Mouse (Mus musculus) midbrain, embryonic 14.5 days (tissue): ENCODE results near the gene Hdgf. TPM values are rescaled to one million over a fixed set of nuclear protein-coding genes. Genes with fewer than 3 reads are reported as not detected.
A peak's percentile ranks its signal among the peaks of the same experiment; 100 is the strongest.

Experiments
- ATAC-seq: fragments of 200-750 bp; cut with Nextera tagmentation; 2 replicates; pipeline ENCODE4 v1.8.0; 2017; ENCODE audit warnings: moderate number of reproducible peaks, moderate library complexity; ENCODE audit not compliant: low FRiP score, low TSS enrichment
- DNase-seq: peaks from one replicate; pipeline ENCODE4 v3.0.0-alpha.2; 2015
- H3K27ac ChIP-seq: fragments of 300-500 bp; sonication (generic); replicated peaks from 2 replicates; pipeline ENCODE4 v1.5.1; 2014; ENCODE audit warnings: mild to moderate bottlenecking, low read depth, low read length, moderate library complexity
- H3K27me3 ChIP-seq: fragments of 300-500 bp; sonication (generic); 2 replicates; pipeline ENCODE4 v1.6.1; 2014; ENCODE audit warnings: low read length, control low read depth, mixed read lengths; ENCODE audit not compliant: control insufficient read depth, insufficient read depth
- H3K36me3 ChIP-seq: fragments of 300-500 bp; sonication (generic); 2 replicates; pipeline ENCODE4 v1.6.1; 2014; ENCODE audit warnings: low read length, control low read depth; ENCODE audit not compliant: control insufficient read depth, insufficient read depth
- H3K4me1 ChIP-seq: fragments of 300-500 bp; sonication (generic); 2 replicates; pipeline ENCODE4 v1.6.1; 2014; ENCODE audit warnings: mild to moderate bottlenecking, antibody characterized with exemption, low read length, control low read depth; ENCODE audit not compliant: control insufficient read depth, insufficient read depth
- H3K4me2 ChIP-seq: fragments of 300-500 bp; sonication (generic); 2 replicates; pipeline ENCODE4 v1.6.1; 2014; ENCODE audit warnings: mild to moderate bottlenecking, low read length, moderate library complexity
- H3K4me3 ChIP-seq: fragments of 300-500 bp; sonication (generic); replicated peaks from 2 replicates; pipeline ENCODE4 v1.5.1; 2014; ENCODE audit warnings: low read depth, low read length
- H3K9ac ChIP-seq: fragments of 300-500 bp; sonication (generic); replicated peaks from 2 replicates; pipeline ENCODE4 v1.6.1; 2014; ENCODE audit warnings: mild to moderate bottlenecking, low read length, moderate library complexity
- H3K9me3 ChIP-seq: fragments of 300-500 bp; sonication (generic); 2 replicates; pipeline ENCODE4 v1.6.1; 2016; ENCODE audit warnings: low read length, control low read depth, mixed read lengths; ENCODE audit not compliant: control insufficient read depth
- WGBS: fragments of 180-500 bp; shearing (Covaris S2); extraction: QIAGEN DNeasy Blood & Tissue Kit; methylation state at CpG from one replicate; pipeline ENCODE4 v1.1.7; 2014; 5-methylcytosine and 5-hydroxymethylcytosine counted together
- polyA plus RNA-seq: library from polyadenylated mRNA; unstranded; fragments of >200 nt; fragmentation: Nextera tagmentation; extraction: Ambion mirVana; gene quantifications from 2 replicates; pipeline ENCODE4 v1.2.1, GENCODE M21; 2014

The Hdgf gene
- polyA plus RNA-seq, 1 experiment from 2014 or later: 185 TPM

DNA sequence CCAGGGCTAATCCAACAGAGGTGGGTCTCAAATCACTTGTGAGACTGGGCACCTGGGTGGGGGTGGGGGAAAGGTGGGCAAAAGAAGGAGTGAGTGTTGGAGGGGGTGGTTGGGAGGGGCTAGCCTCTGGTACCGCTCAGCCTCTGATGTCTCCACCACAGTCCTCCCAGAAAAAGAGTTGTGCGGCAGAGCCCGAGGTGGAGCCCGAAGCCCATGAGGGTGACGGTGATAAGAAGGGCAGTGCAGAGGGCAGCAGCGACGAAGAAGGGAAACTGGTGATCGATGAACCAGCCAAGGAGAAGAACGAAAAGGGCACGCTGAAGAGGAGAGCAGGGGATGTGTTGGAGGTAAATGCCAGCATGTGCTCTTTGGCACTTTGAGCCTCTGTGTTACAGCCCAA, 7.8 kb downstream of the Hdgf start:
- 94% methylated on average over 10 of the region's 10 CpGs for WGBS
- no peak overlapping the region for H3K27ac ChIP-seq
- H3K27me3 ChIP-seq: no peaks in the 10 kb centered on the region
- peaks cover 11% of the 10 kb centered on the region for H3K4me1 ChIP-seq
- no peak for ATAC-seq
- no peaks in the 10 kb centered on the region for H3K9me3 ChIP-seq
- H3K9ac ChIP-seq: no peak overlapping the region
- no peak overlapping the region for H3K4me2 ChIP-seq
- peaks cover 45% of the 10 kb centered on the region for H3K36me3 ChIP-seq
- DNase-seq: no peak
- H3K4me3 ChIP-seq: no peak overlapping the region

DNA sequence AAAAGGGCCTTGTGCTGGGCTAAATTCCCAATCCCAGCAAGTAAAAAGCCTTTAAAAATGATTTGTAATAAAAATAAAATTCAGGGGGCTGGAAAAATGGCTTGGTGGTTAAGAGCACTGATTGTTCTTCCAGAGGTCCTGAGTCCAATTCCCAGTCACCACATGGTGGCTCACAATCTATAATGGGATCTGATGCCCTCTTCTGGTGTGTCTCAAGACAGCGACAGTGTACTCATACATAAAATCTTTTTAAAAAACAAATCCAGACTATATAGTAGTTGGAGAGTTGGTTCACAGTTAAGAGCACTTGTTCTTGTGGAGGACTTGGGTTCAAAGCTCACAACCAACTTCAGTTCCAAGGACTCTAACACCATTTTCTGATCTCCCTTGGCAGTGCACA, 10.9 kb downstream of the Hdgf start:
- H3K9me3 ChIP-seq: no peaks in the 10 kb centered on the region
- no peak overlapping the region for H3K27ac ChIP-seq
- no peak overlapping the region for H3K4me2 ChIP-seq
- ATAC-seq (no peak), DNase-seq (no peak)
- H3K9ac ChIP-seq: no peak overlapping the region
- peaks cover 5% of the 10 kb centered on the region; the same call in 1 of the 2 replicates for H3K4me1 ChIP-seq
- no peak overlapping the region for H3K4me3 ChIP-seq
- WGBS: 93% methylated on average over 1 of the region's 1 CpGs
- H3K36me3 ChIP-seq: peaks cover 45% of the 10 kb centered on the region
- H3K27me3 ChIP-seq: no peaks in the 10 kb centered on the region

DNA sequence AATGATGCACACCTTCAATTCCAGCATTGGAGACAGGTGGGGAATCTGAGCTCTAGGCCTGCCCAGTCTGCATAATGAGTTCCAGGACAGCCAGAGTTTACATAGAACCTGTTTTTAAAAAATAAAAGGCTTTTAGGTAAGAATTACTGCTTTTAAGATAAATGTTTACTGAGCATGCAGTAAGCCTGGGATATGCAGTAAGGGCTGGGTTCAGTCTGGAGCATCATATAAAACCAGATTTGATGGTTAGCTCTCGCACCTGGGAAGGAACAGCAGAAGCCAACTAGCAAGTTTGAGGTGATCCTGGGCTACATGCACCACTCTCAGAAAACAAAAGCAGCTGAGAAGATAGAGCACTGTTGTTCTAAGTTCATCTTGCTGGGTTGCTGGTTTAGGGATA, 12.4 kb downstream of the Hdgf start:
- Histone ChIP-seq H3K36me3 (peaks cover 55% of the 10 kb centered on the region), H3K27ac (no peak overlapping the region), H3K4me2 (peak overlapping the region; percentile 69; the same call in 1 of the 2 replicates), H3K9me3 (no peaks in the 10 kb centered on the region), H3K4me3 (no peak overlapping the region), H3K27me3 (no peaks in the 10 kb centered on the region), H3K4me1 (peaks cover 5% of the 10 kb centered on the region; the same call in 1 of the 2 replicates), H3K9ac (no peak overlapping the region)
- ATAC-seq: no peak
- WGBS: 89% methylated on average over 1 of the region's 1 CpGs
- DNase-seq: no peak

DNA sequence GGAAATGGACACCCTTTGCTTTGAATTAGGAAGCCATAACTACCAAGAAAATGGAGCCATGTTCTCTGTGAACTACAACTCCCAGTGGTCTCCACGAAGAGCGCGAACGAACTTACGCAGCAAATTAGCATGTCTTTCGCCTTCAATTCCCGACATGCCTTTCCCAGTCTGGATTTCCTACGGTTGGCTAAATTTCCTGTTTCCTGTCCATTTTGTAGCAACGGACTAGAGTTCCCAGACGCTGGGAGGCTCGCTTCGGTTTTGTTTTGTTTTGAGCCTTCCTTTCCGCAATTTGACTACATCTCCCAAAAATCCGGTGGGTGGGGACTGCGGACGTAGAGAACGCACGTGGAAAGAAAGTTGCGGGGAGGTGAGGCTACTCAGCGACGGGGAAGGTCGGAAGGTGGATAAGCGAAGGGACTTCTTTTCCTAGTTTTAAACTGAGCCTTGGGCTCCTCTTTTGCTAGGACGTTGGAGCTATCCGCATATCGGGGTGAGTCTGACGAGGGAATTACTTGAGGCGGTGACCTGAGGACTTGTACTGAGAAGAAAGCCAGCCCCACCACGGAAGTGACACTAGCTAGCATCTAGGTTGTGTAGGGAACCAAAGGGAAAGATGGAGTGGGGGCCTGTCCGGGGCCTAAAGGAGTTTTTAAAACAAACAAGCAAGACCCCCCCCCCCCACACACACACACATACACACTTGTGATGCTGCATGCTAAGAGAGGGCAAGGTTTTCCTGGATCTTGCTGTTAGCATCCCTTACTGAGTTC, 13.4 kb downstream of the Hdgf start, which contains the start of gene Mrpl24:
TSS of gene Mrpl24 (plus strand) at position 171 of the 773 bp plus-strand sequence.
- Histone ChIP-seq H3K36me3 (peaks cover 55% of the 10 kb centered on the region), H3K27ac (peak within 1 kb of the TSS; percentile 60), H3K4me2 (peak within 1 kb of the TSS; percentile 69), H3K9me3 (no peaks in the 10 kb centered on the region), H3K27me3 (no peaks in the 10 kb centered on the region), H3K4me3 (peak within 1 kb of the TSS; percentile 46), H3K4me1 (peaks cover 5% of the 10 kb centered on the region; the same call in 1 of the 2 replicates), H3K9ac (peak within 1 kb of the TSS; percentile 44)
- DNase-seq (peak; percentile 95), ATAC-seq (peak; percentile 86)
- WGBS: under 1% methylated on average over 30 of the region's 30 CpGs

DNA sequence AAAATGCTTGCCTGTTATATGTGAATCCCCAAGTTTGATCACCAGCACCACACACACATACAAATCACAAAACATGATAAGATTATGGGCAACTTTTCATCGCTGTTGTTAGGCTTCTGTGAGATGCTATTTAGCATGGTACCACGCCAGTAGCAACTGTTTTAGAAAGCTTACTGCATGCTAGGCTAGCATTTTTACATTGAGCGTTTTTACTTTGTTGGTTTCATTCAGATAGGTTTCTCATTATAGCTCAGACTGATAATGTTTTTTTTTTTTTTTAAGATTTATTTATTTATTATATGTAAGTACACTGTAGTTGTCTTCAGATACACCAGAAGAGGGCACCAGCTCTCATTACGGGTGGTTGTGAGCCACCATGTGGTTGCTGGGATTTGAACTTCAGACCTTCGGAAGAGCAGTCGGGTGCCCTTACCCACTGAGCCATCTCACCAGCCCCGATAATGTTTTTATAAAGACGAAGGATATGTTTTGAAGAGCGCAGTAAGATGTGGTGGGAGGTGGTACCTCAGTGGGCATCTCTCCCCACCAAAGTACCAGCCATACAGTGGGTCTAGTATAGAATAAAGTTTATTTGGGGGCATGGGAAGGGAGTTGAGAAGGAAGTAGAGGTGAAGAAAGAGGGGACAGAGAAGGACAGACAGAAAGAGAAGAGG, 14.3 kb downstream of the Hdgf start:
- ATAC-seq (no peak), DNase-seq (no peak)
- H3K9me3 ChIP-seq: no peaks in the 10 kb centered on the region
- peak overlapping the region; percentile 46 for H3K4me3 ChIP-seq
- H3K27me3 ChIP-seq: no peaks in the 10 kb centered on the region
- H3K27ac ChIP-seq: no peak overlapping the region
- peak overlapping the region; percentile 69 for H3K4me2 ChIP-seq
- 72% methylated on average over 9 of the region's 9 CpGs for WGBS
- peaks cover 5% of the 10 kb centered on the region; the same call in 1 of the 2 replicates for H3K4me1 ChIP-seq
- no peak overlapping the region for H3K9ac ChIP-seq
- H3K36me3 ChIP-seq: peaks cover 55% of the 10 kb centered on the region

DNA sequence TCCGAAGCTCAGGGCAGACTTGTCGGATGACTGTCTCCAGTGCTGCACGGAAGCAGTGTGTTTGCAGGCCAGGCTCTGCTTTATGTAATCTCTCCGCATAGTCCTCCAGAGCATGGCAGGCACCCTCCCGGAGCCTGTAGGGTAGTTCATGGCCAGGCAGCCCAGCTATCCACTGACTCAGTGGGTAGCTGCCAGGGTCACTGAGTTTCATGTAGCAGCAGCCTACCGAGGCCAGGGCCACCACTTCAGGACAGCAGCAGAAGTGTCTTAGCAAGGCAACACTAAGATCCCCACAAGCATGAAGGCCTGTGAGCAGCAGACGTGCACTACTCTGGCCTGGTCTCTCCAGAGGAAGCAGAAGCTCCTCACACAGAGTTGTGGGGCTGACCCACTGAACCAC, 18.9 kb downstream of the Hdgf start:
- peaks cover 59% of the 10 kb centered on the region for H3K36me3 ChIP-seq

DNA sequence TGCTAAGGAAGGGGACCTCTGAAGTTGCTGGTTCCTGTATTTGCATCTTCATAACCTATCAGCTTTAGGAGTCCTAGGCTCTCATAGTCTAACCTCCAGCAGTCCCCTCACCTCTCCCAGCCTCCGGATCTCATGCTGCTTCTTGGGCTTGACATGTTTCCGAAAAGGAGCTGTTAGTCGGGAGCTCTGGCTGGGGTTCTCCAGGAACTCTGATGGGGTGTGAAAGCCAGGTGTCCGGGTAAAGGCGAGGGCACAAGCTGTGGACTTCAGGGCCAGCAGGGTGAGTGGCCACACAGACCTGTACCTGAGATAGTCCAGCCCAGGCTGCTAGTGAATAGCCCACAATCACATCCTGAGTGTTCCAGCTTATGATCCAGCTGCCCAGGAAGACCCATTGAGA, 21.3 kb downstream of the Hdgf start:
- Histone ChIP-seq H3K4me3 (no peak overlapping the region), H3K9ac (no peak overlapping the region), H3K36me3 (peaks cover 63% of the 10 kb centered on the region), H3K27ac (no peak overlapping the region), H3K27me3 (no peaks in the 10 kb centered on the region), H3K9me3 (no peaks in the 10 kb centered on the region), H3K4me2 (no peak overlapping the region), H3K4me1 (peaks cover 11% of the 10 kb centered on the region)
- DNase-seq: no peak
- 95% methylated on average over 5 of the region's 5 CpGs for WGBS
- ATAC-seq: no peak

More for the DNA sequence above, 18.9 kb downstream of the Hdgf start:
- Histone ChIP-seq H3K27ac (no peak overlapping the region), H3K9ac (no peak overlapping the region), H3K27me3 (no peaks in the 10 kb centered on the region), H3K4me3 (no peak overlapping the region), H3K9me3 (no peaks in the 10 kb centered on the region), H3K4me1 (peaks cover 8% of the 10 kb centered on the region), H3K4me2 (no peak overlapping the region)
- DNase-seq: no peak
- no peak for ATAC-seq
- WGBS: 92% methylated on average over 7 of the region's 7 CpGs

DNA sequence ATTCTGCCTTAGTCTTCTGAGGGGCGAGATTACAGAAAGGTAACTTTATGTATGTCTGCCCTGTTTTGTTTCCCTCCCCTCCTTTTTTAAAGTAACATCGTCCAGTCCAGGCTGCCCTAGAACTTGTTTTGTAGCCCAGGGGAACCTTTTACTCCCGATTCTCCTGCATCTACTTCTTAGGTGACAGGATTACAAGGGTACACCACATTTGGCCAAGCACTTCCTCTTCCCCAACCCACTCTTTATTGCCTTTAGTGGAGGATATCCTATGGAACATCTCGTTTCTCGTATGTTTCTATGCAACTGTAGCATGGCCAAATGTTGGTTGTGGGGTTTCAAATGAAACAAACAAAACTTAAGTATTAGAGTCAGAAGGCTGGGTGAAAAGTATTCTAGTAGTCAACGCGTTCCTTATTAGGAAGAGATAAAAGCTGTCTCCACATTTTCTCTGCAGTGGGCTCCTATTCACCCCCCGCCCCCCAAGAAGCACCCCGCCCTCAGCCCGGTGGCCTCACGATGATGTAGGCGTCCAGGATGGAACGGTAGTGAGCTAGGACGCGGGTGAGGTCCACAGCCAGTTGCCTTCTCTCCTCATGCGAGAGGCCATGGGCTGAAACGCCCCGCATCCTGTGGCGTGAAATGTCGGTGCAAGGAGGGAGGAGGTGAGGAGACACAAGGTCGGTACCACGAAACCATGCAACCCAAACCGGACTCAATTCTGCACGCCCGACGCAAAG, 23.4 kb downstream of the Hdgf start:
- peak; percentile 38 for ATAC-seq

More for the DNA sequence above, 23.4 kb downstream of the Hdgf start:
- Histone ChIP-seq H3K4me3 (peak overlapping the region; percentile 93), H3K9ac (peak overlapping the region; percentile 85), H3K9me3 (no peaks in the 10 kb centered on the region), H3K4me2 (peak overlapping the region; percentile 79), H3K36me3 (peaks cover 59% of the 10 kb centered on the region), H3K27ac (peak overlapping the region; percentile 88), H3K4me1 (peaks cover 11% of the 10 kb centered on the region), H3K27me3 (no peaks in the 10 kb centered on the region)
- no peak for DNase-seq
- WGBS: 8% methylated on average over 26 of the region's 26 CpGs
